Mouse (Mus musculus) retina, postnatal 1 day (tissue): ENCODE results near the gene Ecpas.

Experiments used
- DNase-seq: peaks from one replicate; pipeline ENCODE4 v3.0.0-alpha.2; 2012

Gene Ecpas

DNA sequence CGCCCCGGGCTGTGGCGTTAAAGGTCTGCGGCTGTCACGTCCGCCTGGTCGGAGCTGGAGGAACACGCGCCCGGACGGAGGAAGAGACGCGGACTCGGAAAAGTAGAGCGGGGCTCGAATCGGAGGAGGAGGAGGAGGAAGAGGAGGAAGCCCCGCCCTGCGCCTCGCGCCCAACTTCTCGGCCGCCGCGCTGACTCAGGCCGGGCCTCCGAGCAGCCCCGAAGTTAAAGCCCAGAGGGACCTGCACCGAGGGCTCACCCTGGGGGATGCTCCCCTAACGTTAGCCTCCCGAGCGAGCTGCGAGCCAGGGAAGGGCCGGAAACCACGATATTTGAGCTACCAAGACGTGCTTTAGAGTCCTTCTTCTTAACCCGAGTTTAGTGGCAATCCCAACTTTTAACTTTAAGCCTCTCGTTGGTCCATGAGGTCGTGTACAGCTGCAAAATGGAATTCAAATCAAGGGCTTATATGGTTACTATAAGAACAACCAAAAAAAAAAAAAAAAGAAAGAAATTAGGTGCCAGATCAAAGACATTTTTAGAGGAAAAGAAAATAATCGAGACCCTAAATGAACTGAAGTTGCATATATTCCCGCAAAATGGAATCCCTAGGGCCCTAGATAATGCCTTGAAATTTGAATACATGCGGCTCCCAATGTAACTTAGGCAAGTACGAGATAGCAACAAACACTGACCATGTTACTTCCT, at the start of gene Ecpas:
Gene Ecpas (minus strand): TSS at position 121 of the 707 bp plus-strand sequence.
- DNase-seq, result peak; percentile 82

DNA sequence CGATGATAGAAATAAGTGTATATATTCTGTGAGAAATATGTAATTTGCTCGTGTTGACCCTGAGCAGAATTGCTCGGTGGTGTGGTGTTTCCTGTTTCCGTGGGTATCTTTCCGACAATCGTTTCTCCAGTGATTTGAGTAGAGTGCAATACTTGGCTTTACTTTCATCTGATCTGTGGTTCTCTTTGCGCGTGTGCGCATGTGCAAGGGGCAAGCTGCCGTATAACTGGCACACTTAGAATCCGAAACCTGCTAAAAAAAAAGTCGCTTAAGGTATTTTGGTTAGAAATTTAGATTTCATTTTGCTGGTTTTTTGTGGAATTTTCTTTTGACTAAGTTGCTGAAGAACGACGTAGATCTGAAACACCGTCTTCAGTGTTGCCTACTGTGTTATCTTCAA, 49.2 kb upstream of the Ecpas start:
- DNase-seq, result no peak

GRCm38 (mm10) chr4:58952630-58953029, 40.1 kb upstream of the Ecpas start:
- no peak for DNase-seq

GRCm38 (mm10) chr4:58948391-58948790, 35.8 kb upstream of the Ecpas start:
- DNase-seq, result no peak

GRCm38 (mm10) chr4:58944695-58945094, 32.1 kb upstream of the Ecpas start:
- no peak for DNase-seq

GRCm38 (mm10) chr4:58944206-58944553, 31.6 kb upstream of the Ecpas start:
- no peak for DNase-seq

- peak; percentile 95 for DNase-seq
These were observed 31.1 kb upstream of the Ecpas start, which contains the start of gene Zkscan16 for GRCm38 (mm10) chr4:58943420-58944205. Gene Zkscan16 (plus strand): TSS chr4:58943628.

GRCm38 (mm10) chr4:58942942-58943341, 30.4 kb upstream of the Ecpas start:
- DNase-seq, result no peak

DNA sequence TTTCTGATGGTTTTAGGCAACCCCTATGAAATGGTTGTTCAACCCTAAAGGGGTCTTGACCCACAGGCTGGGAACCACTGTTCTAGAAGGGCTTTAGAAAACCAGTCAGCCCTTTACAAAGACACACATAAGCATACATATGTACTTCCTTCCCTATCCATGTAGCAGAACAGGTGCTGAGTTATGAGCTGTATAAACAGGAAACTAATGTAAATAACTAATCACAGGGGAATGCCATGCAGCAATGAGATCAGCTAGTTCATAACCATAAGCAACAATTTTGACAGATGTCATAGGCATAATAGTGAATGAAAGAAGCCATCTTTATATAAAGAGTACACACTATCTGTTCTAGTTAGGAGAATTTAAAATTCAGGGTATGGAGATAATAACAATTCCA, 29.1 kb upstream of the Ecpas start:
- no peak for DNase-seq

GRCm38 (mm10) chr4:58935846-58936245, 23.3 kb upstream of the Ecpas start:
- no peak for DNase-seq

DNA sequence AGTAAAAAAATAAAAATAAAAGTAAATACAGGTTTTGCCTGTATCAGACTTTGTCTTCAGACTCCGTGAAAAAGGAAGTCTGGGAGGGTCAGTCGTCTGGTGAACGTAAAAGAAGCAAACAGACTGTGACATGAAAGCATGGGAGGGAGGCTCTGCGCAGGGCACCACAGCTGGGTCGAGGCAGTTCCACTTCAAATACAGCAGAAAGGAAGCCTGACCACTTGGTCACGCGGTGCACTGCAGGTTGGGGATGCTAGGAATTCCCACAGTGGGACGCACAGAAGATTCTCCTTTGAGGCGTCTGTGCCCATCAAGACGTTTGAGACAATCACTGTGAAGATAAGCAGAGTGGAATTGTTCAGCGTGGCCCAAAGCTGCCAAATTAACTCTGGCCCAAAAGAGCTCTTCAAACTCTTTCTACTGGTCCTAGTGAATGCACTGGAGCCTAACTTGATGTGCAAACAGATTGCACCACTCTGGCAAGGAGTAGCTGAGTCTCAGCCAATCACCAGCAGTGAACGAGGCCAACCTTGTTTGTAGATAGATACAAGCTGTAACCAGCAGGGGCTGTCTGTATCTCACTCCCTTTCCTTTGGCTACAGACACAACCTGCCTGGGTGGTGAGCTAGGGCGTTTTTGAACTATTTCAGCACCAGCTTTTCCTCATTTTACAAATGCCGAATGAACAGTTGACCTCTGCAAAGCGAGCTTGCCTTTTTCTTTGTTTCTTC, 22.4 kb upstream of the Ecpas start:
- peak; percentile 68 for DNase-seq

- DNase-seq, result no peak
These were observed 21.8 kb upstream of the Ecpas start for GRCm38 (mm10) chr4:58934308-58934707.

DNA sequence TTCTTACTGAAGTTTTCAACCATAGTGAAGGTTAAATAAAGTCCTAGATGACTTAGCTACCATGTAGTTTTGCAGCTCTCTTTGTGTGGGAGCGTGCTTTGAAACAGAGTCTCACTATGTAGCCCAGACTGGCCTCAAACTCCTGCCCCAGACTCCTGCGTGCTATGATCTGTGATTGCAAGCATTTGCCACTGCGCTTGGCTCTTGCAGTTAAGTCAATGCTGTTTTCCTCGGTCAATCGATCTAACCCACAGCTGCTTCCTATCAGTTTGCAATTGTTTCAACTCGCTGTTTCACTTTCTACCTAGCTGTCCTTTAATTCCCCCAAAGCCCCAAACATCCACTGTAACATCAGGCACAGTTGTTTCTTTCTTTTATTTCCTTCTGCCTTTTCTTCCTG, 20.0 kb upstream of the Ecpas start:
- no peak for DNase-seq

DNA sequence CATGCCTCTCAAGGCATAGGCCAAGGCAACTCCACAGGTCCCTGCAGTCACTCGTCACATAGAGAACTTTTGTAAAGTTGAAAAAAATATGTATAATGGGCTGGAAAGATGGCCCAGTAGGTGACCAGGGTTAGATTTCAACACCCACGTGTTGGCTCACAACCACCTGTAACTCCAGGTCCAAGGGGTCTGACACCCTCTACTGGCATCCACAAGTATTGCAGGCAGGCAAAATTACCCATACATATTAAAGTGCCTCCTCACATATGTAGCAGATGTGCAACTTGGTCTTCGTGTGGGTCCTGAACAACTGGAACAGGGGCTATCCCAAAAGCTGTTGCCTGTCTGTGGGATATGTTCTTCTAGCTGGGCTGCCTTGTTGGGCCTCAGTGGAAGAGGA, 15.1 kb upstream of the Ecpas start:
- DNase-seq, result no peak

GRCm38 (mm10) chr4:58926120-58926519, 13.6 kb upstream of the Ecpas start:
- no peak for DNase-seq

- no peak for DNase-seq
These were observed 13.1 kb upstream of the Ecpas start for GRCm38 (mm10) chr4:58925664-58926063.

GRCm38 (mm10) chr4:58923933-58924332, 11.4 kb upstream of the Ecpas start:
- DNase-seq, result no peak

DNA sequence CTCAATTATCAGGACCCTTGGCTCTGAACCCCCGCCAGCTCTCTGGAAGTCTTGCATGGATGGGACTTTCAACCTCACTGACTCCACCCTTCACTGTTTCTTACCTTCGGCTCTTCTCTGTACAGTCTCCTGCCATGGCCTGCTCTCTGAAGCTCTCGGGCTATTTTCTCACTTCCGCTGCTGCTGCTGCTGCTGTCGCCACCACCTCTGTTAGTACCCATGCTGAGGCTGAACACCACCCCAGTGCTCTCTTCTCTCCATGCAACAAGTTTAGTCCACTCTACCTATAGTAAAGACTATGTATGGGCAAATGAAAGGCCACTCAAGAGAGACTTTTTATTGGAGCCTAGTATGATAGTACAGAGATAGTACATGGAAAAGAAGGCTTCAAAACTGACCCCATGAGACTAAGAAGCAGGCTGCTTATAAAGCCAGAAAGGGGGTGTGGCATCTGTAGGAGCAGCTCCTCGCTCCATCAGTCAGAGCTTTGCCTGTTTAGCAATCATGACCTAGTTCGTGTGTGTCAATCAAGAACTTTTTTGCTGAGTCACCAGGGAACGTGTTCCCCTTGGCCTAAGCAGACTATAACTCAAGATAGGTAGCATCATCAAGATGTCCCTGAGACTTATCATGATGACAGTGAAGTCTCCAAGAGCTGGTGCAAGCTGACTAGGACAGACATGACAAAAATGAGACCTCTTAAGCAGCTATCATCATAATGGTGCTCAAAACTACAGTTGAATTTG, 2.7 kb upstream of the Ecpas start:
- DNase-seq, result peak; percentile 16

- DNase-seq, result peak; percentile 19
These were observed 932 bp upstream of the Ecpas start for GRCm38 (mm10) chr4:58913336-58914026.

DNA sequence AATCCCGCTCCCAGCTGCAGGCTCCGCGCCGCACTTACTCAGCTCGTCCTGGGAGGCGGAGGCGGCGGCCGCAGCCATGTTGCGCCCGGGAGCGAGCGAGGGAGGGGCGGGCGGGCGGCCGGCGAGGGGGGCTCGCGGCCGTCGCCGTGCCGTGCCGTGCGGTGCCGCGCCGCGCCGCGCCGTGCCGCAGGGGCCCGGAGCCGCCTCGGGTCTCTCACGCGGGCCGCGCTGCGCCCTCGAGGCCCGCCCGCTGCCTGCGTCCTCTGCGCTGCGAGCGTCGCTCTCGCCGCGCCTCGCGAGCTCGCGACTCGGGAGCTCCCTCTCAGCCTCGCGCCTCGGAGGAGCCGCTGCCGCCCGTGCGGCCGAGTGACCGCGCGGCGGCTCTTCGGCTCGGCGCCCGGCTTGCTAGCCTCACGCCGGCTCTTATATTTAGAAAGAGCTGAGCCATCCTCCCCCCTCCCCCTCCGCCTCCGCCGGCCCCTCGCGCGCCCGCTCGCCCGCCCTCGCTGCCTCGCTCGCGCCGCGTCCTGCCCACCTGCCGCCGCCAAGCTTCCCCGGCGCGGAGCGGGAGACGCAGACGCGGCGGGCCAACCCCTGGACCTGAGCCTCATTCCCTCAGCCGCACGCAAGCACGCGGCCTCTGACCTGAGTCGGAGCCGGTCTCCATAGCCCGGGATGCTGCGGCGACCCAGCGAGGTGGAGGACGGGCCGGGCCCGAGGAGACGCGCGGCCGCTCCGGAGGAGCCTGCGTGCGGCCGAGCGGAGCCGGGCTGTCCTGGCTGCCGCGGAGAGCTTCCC, 519 bp downstream of the Ecpas start:
- DNase-seq, result peak; percentile 82

DNA sequence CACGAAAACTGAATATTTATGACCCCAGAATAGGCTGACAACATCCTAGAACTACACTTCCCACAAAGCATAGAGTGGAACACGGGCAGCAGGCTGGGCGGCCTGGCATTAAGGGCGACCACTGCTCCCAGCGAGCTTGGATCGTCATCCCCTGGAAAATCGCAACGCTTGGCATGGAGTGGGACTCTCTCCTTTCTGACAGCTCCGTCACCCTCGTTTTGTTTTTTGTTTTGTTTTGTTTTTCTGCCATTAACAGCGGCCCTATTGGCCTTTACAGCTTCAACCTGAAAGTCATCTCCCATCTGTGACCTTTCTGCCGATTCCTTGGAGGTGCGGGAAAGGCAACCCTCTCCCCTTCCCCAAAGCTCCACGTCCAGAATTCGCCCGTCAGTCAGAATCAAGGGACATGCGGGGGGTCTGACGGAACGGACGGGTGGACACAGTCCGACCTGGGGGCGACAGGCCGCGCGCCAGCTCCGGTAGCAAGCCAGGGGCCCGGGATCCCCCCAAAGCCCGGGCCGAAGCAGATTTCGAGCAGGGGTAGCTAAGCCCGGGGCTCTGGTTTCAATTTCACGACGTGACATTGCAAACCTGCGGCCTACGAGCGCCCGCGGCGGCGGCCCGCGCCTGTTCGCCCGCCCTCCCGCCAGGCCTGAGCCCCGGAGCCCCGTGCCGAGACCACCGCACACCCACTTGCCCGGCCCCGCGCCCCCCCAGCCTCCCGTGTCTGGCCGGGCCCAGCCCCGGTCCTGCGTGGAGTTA, 1.3 kb downstream of the Ecpas start:
- peak; percentile 67 for DNase-seq
